Mouse (Mus musculus): ENCODE measurements around the gene Rbfox3. TPM values are rescaled to one million over a fixed set of nuclear protein-coding genes. Genes with fewer than 3 reads are reported as not detected.
A peak's percentile ranks its signal among the peaks of the same experiment; 100 is the strongest.

Rbfox3 gene
- polyA plus RNA-seq, 1 experiment from 2014 or later: 6.9 TPM

DNA sequence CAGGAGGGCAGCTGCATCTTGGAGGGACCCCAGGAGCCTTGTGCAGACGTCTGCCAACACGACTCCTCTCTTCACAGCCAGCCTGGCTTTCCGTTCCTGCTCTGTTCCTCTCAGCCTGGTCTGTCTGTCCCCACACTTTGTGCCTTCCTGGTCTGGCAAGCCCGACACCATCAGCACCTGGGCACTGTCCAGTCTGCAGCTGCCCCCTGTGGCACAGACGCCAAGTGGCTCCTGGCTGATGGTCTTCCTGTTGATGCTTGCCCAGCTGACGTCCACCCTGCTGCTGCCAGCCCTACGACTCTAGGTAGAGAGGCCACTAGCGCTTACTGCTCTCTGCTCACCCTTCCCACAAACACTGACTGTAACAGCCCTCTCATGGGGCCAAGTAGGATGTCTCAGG, 365.1 kb downstream of the Rbfox3 start:
- DNase-seq (ENCODE audit: low spot score): no peak
- Histone ChIP-seq H3K4me3 (ENCODE audit: low read depth, low read length) (no peak overlapping the region), H3K27ac (ENCODE audit: low read depth, low read length) (no peak overlapping the region), H3K9me3 (ENCODE audit: control insufficient read depth, low read length) (no peaks in the 10 kb centered on the region), H3K4me2 (ENCODE audit: low read depth, low read length, severe bottlenecking) (no peak overlapping the region), H3K9ac (ENCODE audit: low read length) (no peak overlapping the region), H3K36me3 (ENCODE audit: control insufficient read depth, insufficient read depth, low read length) (no peaks in the 10 kb centered on the region), H3K4me1 (replicated peaks; ENCODE audit: control insufficient read depth, insufficient read depth, low read length) (peaks cover 4% of the 10 kb centered on the region), H3K27me3 (ENCODE audit: control insufficient read depth, insufficient read depth, low read length) (no peaks in the 10 kb centered on the region)
- no peak for ATAC-seq (replicated peaks; ENCODE audit: low FRiP score)
- 80% methylated on average over 8 of the region's 8 CpGs for WGBS

DNA sequence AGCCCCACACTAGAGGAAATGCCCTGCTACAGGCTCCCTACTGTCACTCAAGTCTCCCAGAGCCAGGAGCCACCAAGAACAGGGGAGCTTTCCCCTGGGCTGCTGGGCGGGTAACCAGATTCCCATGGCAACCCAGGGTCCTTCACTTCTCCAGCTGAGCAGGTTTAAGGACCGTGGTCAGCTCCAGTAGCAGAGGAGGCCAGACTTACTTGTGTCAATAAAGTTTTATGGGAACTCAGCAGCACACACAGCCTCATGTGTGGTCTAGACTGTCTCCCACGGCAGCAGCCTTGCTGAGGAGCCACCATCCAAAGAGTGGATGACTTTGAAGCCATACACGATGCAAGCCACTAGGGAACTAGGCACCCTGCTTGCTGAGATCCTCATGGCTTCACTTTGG, 365.7 kb downstream of the Rbfox3 start:
- H3K4me1 ChIP-seq (replicated peaks; ENCODE audit: control insufficient read depth, insufficient read depth, low read length): peaks cover 2% of the 10 kb centered on the region; the same call in 1 of the 2 replicates
- DNase-seq (ENCODE audit: low spot score) (no peak), ATAC-seq (replicated peaks; ENCODE audit: low FRiP score) (no peak)
- H3K9me3 ChIP-seq (ENCODE audit: control insufficient read depth, low read length): no peaks in the 10 kb centered on the region
- H3K4me3 ChIP-seq (ENCODE audit: low read depth, low read length): no peak overlapping the region
- WGBS: 34% methylated on average over 4 of the region's 4 CpGs
- no peaks in the 10 kb centered on the region for H3K36me3 ChIP-seq (ENCODE audit: control insufficient read depth, insufficient read depth, low read length)
- H3K9ac ChIP-seq (ENCODE audit: low read length): no peak overlapping the region
- H3K4me2 ChIP-seq (ENCODE audit: low read depth, low read length, severe bottlenecking): no peak overlapping the region
- H3K27me3 ChIP-seq (ENCODE audit: control insufficient read depth, insufficient read depth, low read length): no peaks in the 10 kb centered on the region
- H3K27ac ChIP-seq (ENCODE audit: low read depth, low read length): no peak overlapping the region

GRCm38 (mm10) chr11:118544564-118544963, 366.8 kb downstream of the Rbfox3 start:
- ATAC-seq (replicated peaks; ENCODE audit: low FRiP score) (no peak), DNase-seq (ENCODE audit: low spot score) (no peak)
- Histone ChIP-seq H3K27ac (ENCODE audit: low read depth, low read length) (no peak overlapping the region), H3K9ac (ENCODE audit: low read length) (no peak overlapping the region), H3K9me3 (ENCODE audit: control insufficient read depth, low read length) (no peaks in the 10 kb centered on the region), H3K4me3 (ENCODE audit: low read depth, low read length) (no peak overlapping the region), H3K36me3 (ENCODE audit: control insufficient read depth, insufficient read depth, low read length) (no peaks in the 10 kb centered on the region), H3K4me1 (replicated peaks; ENCODE audit: control insufficient read depth, insufficient read depth, low read length) (no peaks in the 10 kb centered on the region; the same call in 1 of the 2 replicates), H3K4me2 (ENCODE audit: low read depth, low read length, severe bottlenecking) (no peak overlapping the region), H3K27me3 (ENCODE audit: control insufficient read depth, insufficient read depth, low read length) (no peaks in the 10 kb centered on the region)
- 80% methylated on average over 6 of the region's 6 CpGs for WGBS

GRCm38 (mm10) chr11:118542906-118543305, 368.5 kb downstream of the Rbfox3 start:
- no peak overlapping the region for H3K27ac ChIP-seq (ENCODE audit: low read depth, low read length)
- 86% methylated on average over 7 of the region's 7 CpGs for WGBS
- DNase-seq (ENCODE audit: low spot score): no peak

GRCm38 (mm10) chr11:118540411-118541026, 370.9 kb downstream of the Rbfox3 start:
- no peak overlapping the region for H3K4me2 ChIP-seq (ENCODE audit: low read depth, low read length, severe bottlenecking)
- no peaks in the 10 kb centered on the region for H3K27me3 ChIP-seq (ENCODE audit: control insufficient read depth, insufficient read depth, low read length)
- H3K9ac ChIP-seq (ENCODE audit: low read length): no peak overlapping the region
- H3K36me3 ChIP-seq (ENCODE audit: control insufficient read depth, insufficient read depth, low read length): no peaks in the 10 kb centered on the region
- no peaks in the 10 kb centered on the region; the same call in 1 of the 2 replicates for H3K4me1 ChIP-seq (replicated peaks; ENCODE audit: control insufficient read depth, insufficient read depth, low read length)
- H3K9me3 ChIP-seq (ENCODE audit: control insufficient read depth, low read length): no peaks in the 10 kb centered on the region
- no peak overlapping the region for H3K27ac ChIP-seq (ENCODE audit: low read depth, low read length)
- DNase-seq (ENCODE audit: low spot score) (no peak), ATAC-seq (replicated peaks; ENCODE audit: low FRiP score) (no peak)
- no peak overlapping the region for H3K4me3 ChIP-seq (ENCODE audit: low read depth, low read length)
- WGBS: 75% methylated on average over 12 of the region's 12 CpGs

More at GRCm38 (mm10) chr11:118542906-118543305, 368.5 kb downstream of the Rbfox3 start:
- no peaks in the 10 kb centered on the region for H3K9me3 ChIP-seq (ENCODE audit: control insufficient read depth, low read length)
- ATAC-seq (replicated peaks; ENCODE audit: low FRiP score): no peak
- no peak overlapping the region for H3K4me3 ChIP-seq (ENCODE audit: low read depth, low read length)
- no peaks in the 10 kb centered on the region; the same call in none of the 2 replicates for H3K4me1 ChIP-seq (replicated peaks; ENCODE audit: control insufficient read depth, insufficient read depth, low read length)
- H3K4me2 ChIP-seq (ENCODE audit: low read depth, low read length, severe bottlenecking): no peak overlapping the region
- no peaks in the 10 kb centered on the region for H3K36me3 ChIP-seq (ENCODE audit: control insufficient read depth, insufficient read depth, low read length)
- no peaks in the 10 kb centered on the region for H3K27me3 ChIP-seq (ENCODE audit: control insufficient read depth, insufficient read depth, low read length)
- no peak overlapping the region for H3K9ac ChIP-seq (ENCODE audit: low read length)

DNA sequence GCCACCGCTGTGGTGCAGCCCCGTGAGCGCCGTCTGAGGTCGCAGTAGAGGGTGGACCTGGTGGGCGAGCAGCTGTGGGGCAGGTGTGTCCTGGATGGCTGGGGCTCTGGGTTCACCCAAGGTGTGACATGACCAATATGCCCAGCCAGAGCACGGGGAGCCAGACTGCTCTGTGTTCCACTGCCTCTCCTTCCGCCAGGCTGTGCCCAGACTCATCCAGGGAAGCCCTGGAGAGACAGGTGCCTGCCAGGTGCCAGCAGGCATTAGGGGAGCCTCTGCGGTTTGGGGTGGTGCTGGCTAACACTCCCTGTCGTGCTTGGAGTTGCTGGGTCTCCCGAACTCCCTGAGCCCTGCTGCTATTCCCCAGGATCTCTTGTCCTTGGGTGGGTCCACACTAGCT, 373.4 kb downstream of the Rbfox3 start:
- DNase-seq (ENCODE audit: low spot score): no peak
- Histone ChIP-seq H3K27ac (ENCODE audit: low read depth, low read length) (no peak overlapping the region), H3K9ac (ENCODE audit: low read length) (no peak overlapping the region), H3K4me1 (replicated peaks; ENCODE audit: control insufficient read depth, insufficient read depth, low read length) (no peaks in the 10 kb centered on the region; the same call in 1 of the 2 replicates), H3K4me2 (ENCODE audit: low read depth, low read length, severe bottlenecking) (no peak overlapping the region), H3K27me3 (ENCODE audit: control insufficient read depth, insufficient read depth, low read length) (no peaks in the 10 kb centered on the region), H3K9me3 (ENCODE audit: control insufficient read depth, low read length) (no peaks in the 10 kb centered on the region), H3K4me3 (ENCODE audit: low read depth, low read length) (no peak overlapping the region), H3K36me3 (ENCODE audit: control insufficient read depth, insufficient read depth, low read length) (no peaks in the 10 kb centered on the region)
- ATAC-seq (replicated peaks; ENCODE audit: low FRiP score): no peak
- WGBS: 54% methylated on average over 11 of the region's 11 CpGs

GRCm38 (mm10) chr11:118534382-118535092, 376.9 kb downstream of the Rbfox3 start:
- Histone ChIP-seq H3K27me3 (ENCODE audit: control insufficient read depth, insufficient read depth, low read length) (no peaks in the 10 kb centered on the region), H3K27ac (ENCODE audit: low read depth, low read length) (no peak overlapping the region), H3K4me1 (replicated peaks; ENCODE audit: control insufficient read depth, insufficient read depth, low read length) (peaks cover 2% of the 10 kb centered on the region; the same call in 1 of the 2 replicates), H3K4me3 (ENCODE audit: low read depth, low read length) (no peak overlapping the region), H3K9ac (ENCODE audit: low read length) (no peak overlapping the region), H3K36me3 (ENCODE audit: control insufficient read depth, insufficient read depth, low read length) (no peaks in the 10 kb centered on the region), H3K4me2 (ENCODE audit: low read depth, low read length, severe bottlenecking) (no peak overlapping the region), H3K9me3 (ENCODE audit: control insufficient read depth, low read length) (no peaks in the 10 kb centered on the region)
- no peak for ATAC-seq (replicated peaks; ENCODE audit: low FRiP score)
- 35% methylated on average over 18 of the region's 18 CpGs for WGBS
- peak; percentile 85 for DNase-seq (ENCODE audit: low spot score)

DNA sequence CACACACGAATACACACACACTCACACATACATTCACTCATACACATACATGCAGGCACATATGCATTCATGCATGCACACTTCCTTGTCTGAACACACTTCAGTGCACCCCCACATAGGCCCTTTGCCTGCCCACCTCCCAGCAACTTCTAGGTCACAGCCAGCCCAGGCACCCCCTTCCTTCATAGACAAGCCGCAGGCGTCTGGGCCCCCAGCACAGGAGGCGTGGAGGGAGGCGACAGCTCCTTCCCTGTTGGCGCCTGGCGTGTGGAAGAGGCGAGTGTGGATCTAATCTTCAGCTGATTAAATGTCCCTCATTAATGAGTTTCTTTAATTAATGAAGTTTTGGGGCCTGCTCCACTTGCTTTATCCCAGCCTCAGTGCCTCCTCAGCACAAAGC, 381.1 kb downstream of the Rbfox3 start:
- DNase-seq (ENCODE audit: low spot score) (no peak), ATAC-seq (replicated peaks; ENCODE audit: low FRiP score) (no peak)
- Histone ChIP-seq H3K36me3 (ENCODE audit: control insufficient read depth, insufficient read depth, low read length) (no peaks in the 10 kb centered on the region), H3K4me1 (replicated peaks; ENCODE audit: control insufficient read depth, insufficient read depth, low read length) (0 out of 2 replicates have a peak, but pooled peaks cover 2% of the 10 kb centered on the region), H3K9me3 (ENCODE audit: control insufficient read depth, low read length) (no peaks in the 10 kb centered on the region), H3K4me3 (ENCODE audit: low read depth, low read length) (no peak overlapping the region), H3K9ac (ENCODE audit: low read length) (no peak overlapping the region), H3K27ac (ENCODE audit: low read depth, low read length) (no peak overlapping the region), H3K4me2 (ENCODE audit: low read depth, low read length, severe bottlenecking) (no peak overlapping the region), H3K27me3 (ENCODE audit: control insufficient read depth, insufficient read depth, low read length) (no peaks in the 10 kb centered on the region)
- 64% methylated on average over 8 of the region's 8 CpGs for WGBS

Data from forebrain, embryonic 11.5 days (tissue).